Mouse (Mus musculus) neural tube, embryonic 10.5 days (tissue): ENCODE results near the gene Emsy.

Source experiments
- DNase-seq: peaks from one replicate; pipeline ENCODE4 v3.0.0-alpha.2; 2017; ENCODE audit warnings: low spot score; ENCODE audit errors: extremely low spot score

The Emsy gene

DNA sequence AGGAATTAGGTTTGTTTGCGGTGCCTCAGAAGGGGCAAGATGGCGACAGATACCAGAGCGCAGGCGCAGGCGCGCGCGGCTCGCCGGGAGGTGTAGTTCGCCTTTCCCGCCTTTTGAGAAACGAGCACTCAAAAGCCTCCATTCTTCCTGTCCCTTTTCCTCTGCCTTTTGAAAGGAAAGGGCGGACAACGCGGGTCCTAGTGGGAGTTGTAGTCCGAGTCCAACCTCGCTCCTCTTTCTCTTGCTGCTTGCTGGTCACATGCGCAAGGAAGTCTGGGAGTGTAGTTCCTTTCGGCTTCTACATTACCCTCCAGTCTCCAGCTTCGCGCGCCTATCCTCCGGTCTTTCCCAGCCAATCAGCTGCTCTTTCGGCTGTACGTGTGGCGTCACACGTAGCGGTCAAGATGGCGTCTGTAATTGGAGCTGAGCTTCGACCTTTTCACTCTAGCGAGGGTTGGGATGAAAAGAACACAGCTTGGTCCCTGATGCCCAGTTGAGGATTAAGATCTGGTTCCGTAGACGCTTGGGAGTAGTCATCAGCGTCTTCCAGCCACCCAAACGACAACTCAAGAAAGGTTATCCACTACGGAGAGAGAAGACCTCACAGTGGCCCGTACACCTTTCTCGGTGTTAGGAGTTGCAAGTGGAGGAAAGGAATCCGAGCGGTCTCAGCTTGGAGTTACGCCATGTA, at the start of gene Emsy:
Emsy (minus strand) TSS at position 253 of the 691 bp plus-strand sequence.
- DNase-seq, result peak; percentile 96

DNA sequence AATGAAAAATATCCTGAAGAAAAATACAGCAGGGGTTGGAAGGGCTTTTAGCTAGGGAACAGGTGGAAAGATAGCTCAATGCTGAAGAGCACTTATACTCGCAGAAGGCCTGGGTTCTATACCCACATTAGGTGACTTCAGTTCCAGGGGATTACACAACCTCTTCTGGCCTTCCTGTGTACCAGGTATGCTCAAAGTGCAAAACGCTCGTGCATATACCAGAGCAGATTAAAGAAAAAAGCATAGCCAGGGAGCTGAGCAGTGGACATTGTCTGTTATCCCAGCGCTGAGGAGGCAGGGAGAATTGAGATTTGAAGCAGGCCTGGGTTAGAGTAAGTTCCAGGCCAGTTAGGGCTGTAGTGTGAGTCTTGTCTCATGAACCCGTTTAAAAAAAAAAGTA, 47.7 kb upstream of the Emsy start:
- no peak for DNase-seq

DNA sequence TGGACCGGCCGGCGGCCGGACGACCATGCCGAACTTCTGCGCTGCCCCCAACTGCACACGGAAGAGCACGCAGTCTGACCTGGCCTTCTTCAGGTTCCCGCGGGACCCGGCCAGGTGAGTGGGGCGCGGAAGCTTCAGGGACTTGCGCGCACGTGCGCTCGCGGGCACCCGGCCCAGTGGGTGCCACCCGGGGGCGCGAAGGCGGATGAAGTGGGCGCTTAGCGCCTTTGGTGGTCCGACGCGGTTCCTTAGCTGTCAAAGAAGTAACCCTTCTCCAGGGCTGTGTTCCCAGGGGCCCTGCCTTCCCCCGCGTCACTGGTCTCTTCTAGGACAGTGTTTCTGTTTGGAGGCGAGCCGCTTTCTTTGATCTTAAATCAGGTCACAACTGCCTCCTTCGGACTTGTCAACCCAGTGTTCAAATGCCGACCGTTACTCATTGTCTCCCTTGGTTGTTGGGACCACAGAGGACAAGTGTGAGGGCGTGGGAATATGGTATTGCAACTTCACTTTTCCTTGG, 46.8 kb upstream of the Emsy start:
- DNase-seq, result no peak

DNA sequence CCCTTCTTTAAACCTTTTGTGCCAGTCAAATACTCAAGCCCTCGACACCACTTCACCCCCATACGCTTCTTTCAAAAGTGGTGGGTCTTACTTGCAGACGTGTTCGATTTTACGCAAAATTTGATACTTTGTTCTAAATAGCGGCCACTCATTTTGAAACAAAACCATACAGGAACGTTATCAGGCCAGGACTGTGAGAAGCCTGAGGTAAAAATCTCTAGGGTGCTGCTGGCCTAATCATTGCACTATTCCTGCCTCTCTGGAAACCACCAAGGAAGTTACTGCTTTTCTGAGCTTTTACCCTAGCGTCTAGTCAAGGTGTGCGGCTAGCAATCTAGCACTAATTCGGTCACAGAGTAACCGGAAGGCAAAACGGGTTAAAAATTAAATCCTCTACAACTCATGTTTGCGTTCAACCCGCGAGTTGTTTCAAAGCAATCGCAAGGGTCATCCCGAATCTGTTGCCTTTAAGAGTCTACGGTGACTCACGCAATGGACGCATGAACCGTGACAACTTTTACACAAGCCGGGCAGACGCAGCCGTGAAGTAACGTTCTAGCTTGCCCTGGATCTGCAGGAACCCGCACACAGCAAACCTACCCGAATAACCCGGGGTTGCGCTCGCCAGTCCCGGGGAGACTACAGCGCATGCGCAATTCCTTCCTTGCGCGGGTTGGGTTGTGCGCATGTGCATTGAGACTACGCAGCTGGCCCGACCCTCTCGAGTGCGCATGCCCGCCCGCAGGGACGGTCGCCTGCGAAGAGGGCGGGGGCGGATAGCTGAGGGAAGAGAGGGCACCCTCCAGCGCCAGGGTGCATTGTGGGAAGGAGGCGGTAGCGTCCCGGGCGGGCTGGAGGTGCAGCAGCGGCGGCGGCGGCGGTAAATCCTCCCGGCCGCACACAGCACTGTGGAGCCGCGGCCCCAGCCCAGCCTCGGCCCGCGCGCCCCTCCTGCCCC, 46.0 kb upstream of the Emsy start, which contains the start of gene Thap12:
Thap12 (plus strand) TSS at position 821 of the 958 bp plus-strand sequence.
- DNase-seq, result peak; percentile 99

DNA sequence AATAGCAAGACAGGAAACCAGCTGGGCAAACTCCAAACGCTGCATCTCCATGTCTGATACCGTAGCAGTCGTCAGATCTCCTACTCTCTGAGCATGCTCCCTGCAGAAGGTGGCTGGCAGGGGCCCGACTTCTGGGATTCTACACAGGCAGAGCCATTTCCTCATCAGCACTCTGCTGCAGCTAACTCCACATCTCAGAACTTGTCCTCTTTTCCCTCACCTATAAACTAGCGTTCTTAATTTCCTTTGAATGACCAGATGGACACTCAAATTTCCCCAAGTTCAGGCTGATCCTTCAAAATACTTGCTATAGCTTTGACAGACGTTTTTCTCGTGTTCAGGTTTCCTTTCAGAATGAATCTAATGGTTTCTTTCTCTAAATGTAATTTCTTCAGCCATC, 45.2 kb upstream of the Emsy start:
- no peak for DNase-seq

DNA sequence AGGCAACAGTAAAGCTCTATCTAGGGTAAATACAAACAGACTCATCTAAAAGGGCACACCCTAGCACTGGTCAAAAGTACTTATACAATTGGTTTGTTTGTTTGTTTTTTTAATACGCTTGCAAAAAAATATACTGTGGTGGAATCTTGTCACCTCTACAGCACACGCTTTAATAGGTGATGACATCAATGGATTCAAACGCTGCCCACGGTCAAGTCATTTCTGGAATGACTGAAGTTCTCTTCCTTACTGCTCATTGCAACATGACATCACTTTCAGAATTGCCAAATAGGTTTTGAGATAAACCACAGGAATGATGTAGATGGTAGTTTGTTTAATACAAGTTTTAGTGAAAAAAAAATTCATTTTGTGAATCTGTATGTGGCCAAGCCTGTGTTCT, 42.0 kb upstream of the Emsy start:
- no peak for DNase-seq

DNA sequence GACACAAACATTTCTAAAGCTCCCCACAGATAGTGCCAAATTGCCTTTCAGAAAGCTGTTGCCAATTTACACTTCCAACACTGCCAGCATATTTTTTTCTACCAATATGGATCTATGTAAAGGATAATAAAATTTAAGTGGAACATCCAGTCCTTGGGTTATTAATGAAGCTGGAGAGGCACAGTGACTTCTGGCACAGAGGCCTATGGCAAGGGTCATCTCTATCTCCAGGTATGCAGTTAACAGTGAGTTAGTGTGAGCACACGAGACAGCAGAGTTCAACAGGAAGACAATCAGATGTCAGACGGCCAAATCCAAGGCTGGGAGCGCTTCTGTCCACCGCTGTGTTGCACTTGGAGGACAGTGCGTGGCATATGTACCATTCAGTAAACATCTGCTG, 41.5 kb upstream of the Emsy start:
- no peak for DNase-seq

DNA sequence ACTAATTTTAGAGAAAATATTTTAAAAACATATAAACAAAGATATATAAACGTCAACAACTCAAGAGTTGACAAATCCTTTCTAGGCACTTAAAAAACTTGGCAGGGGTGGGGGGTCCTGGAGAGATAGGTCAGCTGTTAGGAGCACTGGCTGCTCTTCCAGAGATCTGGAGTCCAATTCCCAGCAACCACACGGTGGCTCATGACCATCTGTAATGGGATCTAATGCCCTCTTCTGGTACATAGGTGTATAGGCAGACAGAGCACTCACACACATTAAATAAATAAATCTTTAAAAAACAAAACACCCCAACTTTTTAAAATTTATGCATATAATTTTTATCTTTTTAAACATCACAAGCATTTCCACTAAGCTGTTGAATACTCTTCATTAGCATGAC, 40.9 kb upstream of the Emsy start:
- DNase-seq, result no peak

DNA sequence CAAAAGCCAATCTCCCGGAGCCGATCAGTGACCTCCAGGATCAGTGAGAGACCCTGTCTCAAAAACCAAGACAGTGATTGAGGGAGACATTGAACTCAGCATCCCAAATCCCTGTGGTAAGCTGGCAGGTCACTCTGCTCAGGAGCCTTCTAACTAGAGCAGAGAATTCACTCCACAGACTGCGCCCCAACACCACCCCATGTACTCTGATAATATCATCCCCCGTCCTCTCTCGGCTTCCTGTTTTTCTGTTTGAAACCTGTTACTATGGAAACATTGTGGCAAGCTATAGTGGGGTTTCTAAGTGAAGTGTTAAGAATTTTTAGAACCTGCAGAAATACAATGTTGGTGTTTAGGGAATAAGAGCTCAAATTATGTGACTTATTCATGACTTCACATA, 37.5 kb upstream of the Emsy start:
- no peak for DNase-seq

DNA sequence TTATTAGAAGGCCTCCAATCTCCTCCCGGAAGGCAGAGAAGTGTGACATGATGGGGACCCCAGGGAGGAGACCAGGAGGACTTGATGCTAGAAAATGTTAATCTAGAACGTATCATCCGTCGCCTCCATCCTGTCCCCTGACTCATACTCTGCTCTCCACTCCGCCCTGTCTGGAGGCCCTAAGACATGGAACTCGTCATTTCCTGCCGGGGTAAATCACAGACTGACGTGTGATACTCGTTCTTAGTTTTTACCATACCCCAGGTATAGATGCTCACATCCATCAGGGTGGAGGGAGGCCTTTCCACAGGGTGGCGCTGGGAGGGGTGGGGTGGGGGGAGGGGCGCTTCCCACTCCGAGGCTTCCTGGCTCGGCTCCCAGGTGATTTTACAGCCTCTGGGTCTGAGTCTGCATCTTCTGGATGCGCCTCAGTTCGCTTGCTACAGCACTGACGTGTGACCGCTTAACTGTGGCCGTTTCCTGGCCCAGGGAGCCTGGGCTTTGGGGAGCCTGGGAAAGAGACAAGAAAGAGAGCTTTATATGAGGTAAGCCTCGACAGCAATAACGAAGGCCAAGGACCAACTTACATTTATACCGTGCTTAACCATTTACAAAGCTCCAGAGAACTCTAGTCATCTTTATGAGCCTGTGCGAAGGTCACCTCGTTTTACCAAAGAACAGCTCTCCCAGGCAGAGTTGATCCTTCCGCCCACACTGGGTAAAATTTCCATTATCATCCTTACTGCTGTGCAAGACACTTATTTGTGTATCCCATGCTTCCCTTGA, 36.4 kb upstream of the Emsy start:
- no peak for DNase-seq

DNA sequence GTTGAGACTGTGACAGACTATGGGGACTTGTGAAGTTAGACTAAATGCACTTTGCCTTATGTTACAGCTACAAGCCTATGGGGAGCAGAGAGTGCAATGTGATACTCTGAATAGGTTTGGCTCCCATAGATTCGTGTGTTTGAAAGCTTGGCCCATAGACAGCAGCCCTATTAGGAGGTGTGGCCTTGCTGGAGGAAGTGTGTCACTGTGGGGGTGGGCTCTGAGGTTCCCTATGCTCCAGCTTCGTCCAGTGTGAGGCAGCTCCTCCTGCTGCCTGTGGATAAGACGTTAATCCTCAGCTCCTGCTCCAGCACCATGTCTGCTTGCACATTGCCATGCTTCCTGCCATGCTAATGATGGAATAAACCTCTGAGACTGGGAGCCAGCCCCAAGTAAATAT, 34.2 kb upstream of the Emsy start:
- no peak for DNase-seq

DNA sequence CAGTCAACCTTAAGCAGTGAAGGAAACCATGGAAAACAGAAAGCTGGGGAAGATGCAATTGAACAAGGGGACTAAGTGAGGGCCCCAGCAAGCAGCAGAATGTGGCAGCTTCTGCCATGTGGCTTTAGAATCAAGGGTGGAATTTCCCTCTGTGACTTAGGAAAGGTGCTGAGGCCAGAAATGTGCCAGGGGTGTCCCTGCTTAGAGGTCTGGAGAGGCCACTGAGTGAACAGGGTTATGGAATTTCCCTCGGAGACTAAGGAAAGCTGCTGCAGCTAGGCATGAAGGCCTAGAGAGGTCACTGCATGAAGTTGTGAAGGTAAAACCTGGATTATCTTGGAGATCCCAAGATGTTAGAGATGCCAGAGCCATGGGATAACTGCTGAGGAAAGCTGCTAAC, 33.5 kb upstream of the Emsy start:
- DNase-seq, result no peak

DNA sequence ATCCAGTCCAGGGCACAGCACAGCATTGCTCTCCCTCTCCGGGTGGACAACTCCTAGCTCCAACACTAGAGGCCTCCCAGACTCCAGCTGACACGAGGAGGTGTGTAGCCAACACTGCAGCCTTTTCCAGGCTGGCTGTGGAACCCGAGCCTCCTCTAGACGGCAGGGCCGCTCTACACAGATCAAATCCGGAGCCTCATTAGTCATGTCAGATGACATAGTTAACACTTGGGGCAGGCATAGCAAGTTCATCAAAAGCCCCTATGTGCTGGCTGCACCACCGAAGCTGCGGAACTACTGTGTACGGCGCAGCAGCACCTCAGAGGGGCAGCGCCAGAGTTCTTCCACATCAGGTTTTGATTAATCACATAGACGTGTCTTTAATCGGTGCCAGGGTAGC, 29.3 kb upstream of the Emsy start:
- DNase-seq, result peak; percentile 33

DNA sequence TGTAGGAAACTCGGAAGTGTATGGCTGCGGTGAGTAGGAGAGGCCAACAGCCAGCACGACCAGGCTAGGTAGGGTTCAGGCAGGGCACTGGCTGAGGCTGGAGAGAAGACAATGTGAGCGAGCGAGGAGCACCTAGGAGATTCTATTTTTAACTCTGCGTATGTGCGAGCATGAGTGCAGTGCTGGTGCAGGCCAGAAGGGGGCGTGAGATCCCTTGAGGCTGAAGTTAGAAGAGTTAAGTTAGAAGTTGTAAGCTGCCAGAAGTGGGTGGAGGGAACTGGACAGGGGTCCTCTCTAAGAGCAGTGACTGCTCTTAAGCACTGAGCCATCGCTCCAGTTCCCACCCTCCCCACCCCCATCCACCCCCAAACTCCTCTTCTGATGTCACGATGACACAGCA, 26.2 kb upstream of the Emsy start:
- DNase-seq, result no peak

DNA sequence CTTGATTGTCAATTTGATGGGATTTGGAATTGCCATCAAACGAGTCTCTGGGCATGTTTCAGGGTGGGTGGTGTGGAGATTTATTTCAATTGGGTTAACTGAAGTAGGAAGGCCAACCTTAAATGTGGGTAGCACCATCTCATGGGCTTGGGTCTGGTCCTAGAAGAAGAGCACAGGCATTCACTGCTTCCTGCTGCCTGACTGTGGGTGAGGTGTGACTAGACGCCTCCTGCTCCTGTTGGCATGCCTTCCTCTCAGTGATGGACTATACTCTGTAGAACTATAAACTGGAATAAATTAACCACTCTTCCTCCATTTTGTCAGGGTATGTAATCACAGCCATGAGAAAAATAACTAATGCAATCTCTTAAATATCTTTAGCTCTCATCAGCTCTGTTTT, 24.1 kb upstream of the Emsy start:
- no peak for DNase-seq

DNA sequence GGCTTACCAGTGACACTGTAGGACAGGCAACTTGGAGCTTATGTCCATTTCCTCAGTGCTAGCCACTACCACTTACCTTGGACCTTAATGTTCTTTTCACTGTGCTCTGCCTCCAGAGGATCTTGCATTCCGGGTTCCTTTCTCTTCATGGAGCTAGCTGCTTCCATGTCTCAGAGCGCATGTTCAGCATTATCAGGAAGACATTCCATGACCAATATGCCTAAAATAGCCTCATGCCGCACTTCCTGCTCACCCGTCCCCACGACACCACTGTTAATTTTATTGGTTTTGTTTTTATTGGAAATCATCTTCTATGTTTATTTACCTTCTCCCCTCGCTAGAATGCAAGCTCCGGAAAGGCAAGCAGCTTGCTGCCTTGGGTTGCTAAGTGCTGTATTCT, 21.9 kb upstream of the Emsy start:
- no peak for DNase-seq

DNA sequence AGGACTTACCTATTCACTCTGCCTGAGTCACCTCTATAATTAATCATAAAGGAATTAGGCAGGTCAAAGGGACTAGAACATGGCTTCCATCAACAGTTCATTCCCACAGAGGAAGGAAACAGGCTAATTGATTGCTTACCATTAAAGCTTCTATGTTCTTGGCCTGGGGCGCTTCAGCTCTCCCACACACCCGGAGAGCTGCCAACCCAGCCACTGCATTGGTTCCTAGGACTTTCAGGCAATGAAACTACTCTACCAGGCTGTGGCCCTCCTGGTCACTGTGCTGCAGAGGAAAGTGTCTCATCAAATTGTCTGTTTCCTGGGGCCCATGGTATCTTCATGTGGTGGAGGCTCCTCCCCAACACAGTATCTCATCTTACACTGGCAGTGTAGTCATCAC, 20.9 kb upstream of the Emsy start:
- DNase-seq, result no peak

DNA sequence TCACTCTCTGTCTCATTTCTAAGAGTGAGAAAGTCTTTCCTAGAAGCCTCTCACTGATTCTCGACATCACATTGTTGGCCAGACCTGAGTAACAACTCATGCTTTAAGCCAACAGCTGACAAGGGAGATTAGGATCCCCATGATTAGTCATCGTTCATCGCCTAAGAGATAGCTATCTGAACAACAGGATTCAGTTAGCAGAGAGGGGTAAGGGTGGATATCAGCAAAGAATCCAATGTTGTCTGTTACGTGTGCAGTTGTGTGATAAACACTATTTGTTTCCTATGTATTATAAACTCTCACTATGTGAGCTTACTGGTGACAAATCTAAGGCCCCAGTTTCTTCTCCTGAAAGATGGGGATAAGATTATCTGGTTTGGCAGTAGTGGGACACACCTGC, 17.8 kb upstream of the Emsy start:
- no peak for DNase-seq

DNA sequence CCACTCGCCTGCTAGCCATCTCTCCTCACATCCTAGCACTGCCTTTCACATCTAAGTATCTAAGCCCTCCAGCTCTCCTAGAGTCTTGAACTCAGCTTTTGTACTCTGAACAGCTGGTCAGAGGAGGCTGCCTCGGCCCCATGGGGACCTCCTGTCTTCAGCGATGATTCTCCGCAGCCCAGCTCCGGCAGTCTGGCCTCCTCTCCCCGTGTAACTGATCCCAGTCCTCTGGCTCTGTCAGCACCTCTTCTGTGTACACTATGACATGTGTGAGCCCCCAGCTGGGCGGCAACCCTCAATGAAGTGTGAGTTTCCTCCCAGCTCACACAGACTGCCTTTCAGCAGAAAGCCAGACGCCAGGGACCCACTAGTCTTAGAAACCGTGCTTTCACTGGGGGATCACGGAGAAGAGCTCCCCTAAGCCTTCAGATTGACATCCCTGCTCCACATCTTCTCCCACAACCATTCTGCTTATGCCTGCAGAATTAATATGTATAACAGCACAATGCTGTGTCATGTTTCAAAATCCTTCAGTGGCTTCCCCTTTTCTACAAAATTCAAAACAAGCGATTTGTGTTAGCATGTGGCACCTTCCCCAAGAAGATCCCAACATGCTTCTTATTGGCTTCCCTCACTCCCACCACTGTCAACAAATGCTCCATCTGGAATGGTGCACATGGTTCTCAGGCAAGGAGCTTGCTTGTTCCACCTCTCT, 15.8 kb upstream of the Emsy start:
- peak; percentile 46 for DNase-seq

DNA sequence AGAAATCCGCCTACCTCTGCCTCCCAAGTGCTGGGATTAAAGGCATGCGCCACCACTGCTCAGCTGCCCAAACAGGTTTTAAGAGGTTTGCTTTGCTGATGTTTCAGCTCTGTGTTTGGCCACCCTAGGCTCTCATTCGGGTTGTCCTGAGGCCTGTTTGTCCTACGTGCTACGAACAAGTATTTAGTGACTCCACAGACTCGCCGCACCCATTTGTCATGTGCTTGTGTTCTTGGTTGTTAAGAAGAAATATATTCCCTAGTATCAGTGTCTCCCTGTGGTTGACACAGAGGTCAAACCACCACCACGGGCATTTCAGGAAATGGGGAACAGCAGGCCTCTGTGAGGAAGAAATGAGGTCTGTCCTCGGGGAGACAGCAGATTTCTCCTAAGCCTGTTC, 14.8 kb upstream of the Emsy start:
- DNase-seq, result no peak

DNA sequence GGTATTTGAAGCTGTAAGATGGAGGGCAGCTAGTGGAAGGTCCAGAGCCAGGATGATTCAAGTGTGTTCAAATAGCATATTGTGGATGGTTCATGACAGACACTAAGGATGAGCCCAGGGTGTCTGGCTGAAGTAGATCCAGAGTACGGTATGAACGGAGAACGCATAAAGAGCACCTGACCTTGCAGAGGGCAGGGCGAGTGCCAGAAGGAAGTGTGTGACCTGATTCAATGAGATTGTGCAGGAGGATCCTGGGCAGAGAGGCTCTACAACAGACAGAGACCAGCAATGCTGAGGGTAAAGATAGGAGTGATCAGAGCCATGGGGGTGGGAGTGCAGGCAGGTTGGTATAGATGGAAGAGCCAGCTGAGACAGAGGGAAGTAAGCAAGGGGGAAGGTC, 14.2 kb upstream of the Emsy start:
- DNase-seq, result no peak
